Mouse (Mus musculus): ENCODE measurements around the gene 1190002N15Rik.

1190002N15Rik gene
- long read RNA-seq, experiment 1, partial matches to known transcripts: 0 of 2 reads
- long read RNA-seq, experiment 1, other reads (novel, unspliced or antisense): 1 of 2 reads
- long read RNA-seq, experiment 2: 0 reads

DNA sequence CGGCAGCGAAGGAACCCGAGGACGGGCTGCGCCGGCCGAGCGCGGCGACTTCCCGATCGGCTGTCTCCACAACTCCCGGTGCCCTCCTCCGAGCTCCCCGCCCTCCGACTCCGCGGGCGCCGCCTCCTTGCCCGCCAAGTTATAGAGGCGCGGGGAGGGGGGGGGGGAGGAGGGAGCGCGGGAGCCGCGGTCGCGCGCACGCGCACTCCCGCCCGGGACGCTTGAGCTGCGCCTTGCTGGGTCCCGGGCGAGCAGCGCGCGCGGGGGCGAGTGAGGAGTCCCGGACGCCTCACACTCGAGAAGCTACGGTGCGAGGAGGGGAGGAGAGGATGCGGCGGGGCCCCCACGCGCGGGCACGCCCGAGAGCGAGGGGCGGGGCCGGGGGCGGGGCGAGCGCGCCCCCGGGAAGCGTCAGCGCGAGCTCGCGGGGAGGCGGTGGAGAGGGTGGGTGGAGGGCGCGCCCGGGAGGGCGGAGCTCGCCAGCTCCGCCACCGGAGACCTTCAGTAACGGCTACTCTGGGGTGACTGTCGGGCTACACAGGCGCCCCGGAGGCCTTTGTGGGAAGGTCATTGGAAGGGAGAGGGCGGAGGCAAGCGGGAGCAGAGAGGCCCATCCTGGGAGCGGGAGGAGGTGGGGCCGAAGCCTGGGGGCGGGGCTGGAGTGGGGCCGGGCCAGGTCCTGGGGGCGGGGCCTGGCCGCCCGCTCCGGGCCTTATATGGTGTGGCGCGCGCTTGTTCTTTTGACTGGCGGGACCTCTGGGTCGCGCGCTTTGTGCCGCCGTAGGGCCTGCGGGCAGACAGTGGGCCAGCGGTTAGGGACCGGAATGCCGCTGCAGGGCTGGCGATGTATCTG is at the start of gene 1190002N15Rik:
Gene 1190002N15Rik, minus strand, starts transcription at position 112 of the 853 bp plus-strand sequence.
- intact Hi-C loops (cut with DNase I): no loop called here

GRCm38 (mm10) chr9:94582309-94582708 is 44.4 kb upstream of the 1190002N15Rik start:
- intact Hi-C loops (cut with DNase I): no loop called here

GRCm38 (mm10) chr9:94581661-94582060 is 43.8 kb upstream of the 1190002N15Rik start:
- intact Hi-C loops (cut with DNase I): no loop called here

DNA sequence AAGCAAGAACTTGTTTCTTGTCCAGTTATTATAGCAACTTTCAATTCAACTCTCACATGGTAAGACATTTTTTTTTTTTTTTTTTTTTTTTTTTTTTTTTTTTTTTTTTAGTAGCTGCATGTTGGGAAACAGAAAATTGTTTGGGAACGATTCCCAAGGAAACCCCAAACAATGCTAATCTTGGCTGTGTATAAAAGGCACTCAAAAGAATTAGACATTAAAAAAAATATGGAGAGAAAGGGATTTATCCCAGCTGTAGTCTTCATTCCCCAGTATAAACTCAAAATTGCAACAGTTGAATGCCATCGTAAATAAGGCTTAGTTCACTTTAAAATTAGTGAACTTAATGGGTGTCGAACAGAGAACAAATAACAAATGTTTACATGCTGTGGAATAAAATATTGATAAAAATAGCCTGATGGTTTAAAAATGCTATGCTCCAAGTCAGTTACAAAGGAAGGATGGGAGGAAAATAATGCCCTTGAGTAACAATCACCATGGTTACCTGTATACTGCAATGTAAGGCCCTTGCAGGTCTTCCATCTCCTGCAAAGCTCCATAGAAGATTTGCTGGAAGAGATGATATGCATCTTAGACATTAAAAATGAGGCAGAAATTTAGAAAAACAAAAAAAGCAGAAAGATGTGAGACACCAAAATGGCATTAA is 42.3 kb upstream of the 1190002N15Rik start:
- intact Hi-C loops (cut with DNase I): no loop called here

GRCm38 (mm10) chr9:94571802-94572201 is 33.9 kb upstream of the 1190002N15Rik start:
- intact Hi-C loops (cut with DNase I): no loop called here

- intact Hi-C loops (cut with DNase I): no loop called here
Measured at GRCm38 (mm10) chr9:94568386-94568785, 30.5 kb upstream of the 1190002N15Rik start.

GRCm38 (mm10) chr9:94567722-94568314 is 29.9 kb upstream of the 1190002N15Rik start:
- intact Hi-C loops (cut with DNase I): no loop called here

GRCm38 (mm10) chr9:94556776-94557514 is 19.1 kb upstream of the 1190002N15Rik start:
- intact Hi-C loops (cut with DNase I): no loop called here

DNA sequence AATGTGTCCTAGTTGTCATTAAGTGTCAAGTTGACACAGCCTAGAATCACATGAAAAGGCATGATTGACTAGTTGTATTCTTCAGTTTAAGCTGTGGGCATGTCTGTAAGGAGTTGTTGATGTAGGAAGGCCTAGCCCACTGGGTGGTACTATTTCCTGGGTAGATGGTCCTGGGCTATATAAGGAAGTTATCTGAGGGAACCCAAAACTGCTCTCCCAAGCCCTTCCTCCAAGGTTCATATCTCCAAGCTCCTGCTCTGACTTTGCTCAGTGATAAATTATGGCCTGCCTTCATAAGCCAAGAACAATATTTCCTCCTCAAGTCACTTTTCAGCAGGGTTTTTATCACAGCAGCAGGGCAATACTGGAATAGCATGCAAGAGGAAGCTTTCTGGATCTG is 18.4 kb upstream of the 1190002N15Rik start:
- intact Hi-C loops (cut with DNase I): no loop called here

DNA sequence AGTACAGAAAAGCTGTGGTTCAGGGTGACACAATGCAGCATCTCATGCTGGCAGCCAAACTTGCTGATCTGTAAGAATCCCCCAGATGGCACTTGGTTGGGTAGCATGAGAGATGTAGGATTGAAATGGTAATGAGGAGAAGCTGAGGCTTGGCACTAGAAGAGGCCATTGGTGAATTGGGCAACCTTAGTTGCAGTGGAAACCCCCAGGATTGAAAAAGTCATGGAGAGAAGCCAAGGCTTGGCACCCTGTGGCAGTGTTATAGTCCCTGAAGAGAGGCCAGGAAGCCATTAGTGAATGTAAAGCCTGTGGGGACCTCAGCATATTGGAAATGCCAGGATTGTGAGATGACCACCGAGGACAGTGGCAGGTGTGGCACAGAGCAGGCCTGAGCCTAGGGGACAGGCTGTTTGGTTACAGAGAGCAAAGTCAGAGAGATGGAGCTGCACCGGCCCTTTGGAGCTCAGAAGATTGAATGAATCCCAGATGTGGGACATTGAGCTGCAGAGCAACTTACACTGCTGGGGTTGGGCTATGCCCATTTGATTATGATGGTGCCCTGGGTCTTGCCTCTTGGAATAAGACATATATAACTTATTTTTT is 12.7 kb upstream of the 1190002N15Rik start:
- intact Hi-C loops (cut with DNase I): no loop called here

DNA sequence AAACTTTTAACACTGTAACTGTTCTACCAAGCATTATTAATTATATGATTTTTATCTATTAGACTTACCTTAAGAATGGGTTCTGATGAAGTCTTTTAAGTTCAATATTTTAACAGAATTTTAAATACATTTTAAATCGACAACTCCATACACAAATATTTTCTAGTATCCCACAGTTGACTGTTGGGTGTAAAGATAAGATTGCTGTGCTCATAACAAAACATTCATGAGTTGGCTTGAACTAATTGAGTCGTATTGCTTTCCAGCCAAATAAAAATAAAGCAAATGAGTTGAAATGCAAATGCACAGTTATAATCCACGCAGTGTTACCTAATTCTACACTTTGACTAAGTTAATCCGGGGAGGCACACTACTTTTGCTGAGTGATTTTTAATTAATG is 6.0 kb upstream of the 1190002N15Rik start:
- intact Hi-C loops (cut with DNase I): no loop called here

DNA sequence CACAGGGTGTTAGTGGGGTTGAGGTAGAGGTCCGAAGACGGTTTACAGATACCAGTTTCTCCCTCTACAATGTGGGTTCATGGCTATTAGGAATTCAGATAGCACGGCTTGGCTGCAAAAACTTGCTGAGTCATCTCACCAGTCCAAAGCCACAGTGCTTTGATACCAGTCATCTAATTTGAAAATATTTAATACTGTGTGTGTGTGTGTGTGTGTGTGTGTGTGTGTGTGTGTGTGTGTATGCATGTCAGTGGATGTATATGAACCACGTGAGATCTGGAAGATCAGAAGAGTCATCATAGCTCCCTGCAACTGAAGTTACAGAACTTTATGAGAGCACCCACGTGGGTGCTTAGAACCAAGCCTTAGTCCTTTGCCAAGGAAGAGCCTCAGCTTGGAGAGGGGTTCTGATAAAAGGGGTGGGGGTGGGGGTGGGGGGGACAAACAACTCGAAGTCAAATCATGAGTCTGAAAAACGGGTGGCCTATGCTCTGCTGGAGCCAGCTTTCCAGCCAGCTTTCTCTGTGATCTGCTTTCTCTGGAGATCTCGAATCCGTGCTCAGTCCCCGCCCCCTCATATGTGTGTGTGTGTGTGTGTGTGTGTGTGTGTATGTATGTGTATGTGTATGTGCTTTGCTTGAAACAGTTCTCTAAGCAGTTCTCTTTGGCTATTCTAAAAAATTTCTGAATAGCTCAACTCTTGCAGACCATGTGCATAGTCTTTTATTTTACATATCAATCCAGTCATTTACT is 2.6 kb upstream of the 1190002N15Rik start:
- intact Hi-C loops (cut with DNase I): no loop called here

DNA sequence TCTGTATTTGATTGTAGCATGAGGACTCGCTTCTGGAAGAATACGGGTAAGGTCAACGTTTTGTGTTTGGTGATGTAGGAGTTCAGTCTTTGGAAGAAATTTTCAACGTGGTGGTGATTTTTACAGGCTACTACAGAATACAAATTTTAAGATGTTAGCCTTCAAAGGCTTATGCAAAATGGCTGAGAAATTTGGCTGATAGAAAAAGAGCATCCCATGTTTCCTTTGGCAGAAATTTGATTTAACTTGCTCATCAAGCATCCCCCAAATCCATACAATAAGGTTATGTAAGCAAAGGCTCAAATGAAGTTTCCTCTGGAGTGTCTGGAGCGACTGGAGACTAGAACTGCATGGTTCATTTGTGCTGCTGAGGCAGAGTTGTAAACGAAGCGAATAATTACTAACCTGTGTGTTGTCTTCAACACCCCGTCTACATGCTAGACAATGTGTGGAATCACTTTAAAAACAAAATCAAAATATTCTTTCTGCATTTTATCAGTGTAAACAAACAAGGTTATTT is 1.5 kb upstream of the 1190002N15Rik start:
- intact Hi-C loops (cut with DNase I): no loop called here

DNA sequence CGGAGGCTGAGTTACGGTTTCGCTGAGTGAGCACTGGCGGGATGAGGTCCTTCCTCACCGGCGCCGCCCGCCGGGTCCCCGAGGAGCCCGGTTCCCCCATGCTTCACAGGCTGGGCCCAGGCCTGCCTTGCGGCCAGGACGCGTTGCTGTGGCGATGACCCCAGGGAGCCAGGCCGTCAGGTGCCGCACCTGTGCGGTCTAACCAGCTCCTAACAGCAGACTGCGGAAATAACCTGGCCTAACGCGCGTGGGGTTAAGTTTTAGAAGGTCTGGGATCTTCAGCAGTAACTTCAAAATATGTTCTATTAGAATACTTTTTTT is 902 bp upstream of the 1190002N15Rik start:
- intact Hi-C loops (cut with DNase I): no loop called here

DNA sequence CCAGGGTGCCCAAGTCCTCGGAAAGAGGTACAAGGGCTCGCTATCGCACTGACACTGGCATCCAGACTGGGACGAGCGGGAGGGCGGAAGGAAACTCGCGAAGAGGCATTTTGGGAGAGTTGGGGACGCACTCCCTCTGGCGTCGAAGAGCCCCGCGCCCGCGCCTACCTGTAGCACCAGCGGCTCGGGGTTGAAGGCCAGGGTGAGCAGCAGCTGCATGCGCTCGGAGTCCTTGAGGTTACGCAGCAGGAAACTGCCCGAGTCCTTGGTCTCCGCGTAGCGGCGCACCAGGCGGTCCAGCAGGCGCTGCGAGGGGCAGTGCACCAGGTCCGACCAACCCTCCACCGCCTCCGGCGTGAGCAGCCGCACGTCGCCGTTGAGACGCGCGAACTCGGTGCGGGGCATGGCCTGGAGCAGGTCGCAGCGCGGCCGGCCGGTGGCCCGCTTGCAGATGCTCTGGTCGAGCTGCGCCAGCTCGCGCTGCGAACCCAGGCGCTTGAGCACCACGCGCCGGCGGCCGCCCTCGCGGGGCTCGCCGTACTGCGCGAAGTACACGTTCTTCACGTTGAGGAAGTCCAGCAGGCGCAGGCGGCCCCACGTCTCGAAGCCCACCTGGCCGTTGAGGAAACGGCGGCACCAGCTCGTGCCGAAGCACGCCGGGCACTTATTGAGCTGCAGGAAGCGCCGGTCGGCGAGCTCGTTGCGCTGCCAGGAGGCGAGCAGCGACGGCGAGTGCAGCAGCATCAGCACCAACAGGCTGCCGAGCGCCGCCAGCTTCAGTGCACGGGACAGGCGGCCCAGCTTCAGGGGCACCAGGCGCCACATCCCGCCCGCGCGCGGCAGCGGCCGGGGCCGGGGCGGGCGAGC is 597 bp downstream of the 1190002N15Rik start:
- intact Hi-C loops (cut with DNase I): no loop called here

DNA sequence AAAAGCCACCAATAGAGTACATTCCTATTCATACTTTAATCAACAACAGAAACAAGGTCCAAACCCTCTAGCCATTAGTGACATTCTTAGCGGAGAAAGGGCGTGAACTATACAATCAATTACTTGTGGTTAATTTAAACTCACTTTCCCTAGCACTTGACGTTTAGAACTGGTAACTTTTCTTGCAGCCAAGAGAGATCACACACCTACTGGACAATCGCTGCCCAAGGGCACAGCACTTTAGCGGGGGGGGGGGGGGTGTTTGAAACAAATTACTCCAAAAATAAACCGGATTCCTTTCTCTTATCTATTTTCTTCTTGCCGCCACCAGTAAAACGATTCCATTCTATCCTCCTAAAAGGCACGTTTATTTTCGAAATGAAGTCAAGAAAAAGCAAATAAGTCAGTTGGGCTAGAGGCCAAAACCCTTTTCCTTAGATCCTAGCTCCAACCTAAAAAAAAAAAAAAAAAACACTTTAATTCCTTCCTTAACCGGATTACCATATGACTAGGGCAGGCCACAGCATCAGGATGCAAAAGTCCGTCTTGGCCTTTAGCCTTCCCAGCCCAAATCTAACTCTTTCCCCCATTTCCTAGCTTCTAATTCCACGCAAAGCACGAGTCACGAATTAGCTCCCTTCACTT is 1.5 kb downstream of the 1190002N15Rik start:
- intact Hi-C loops (cut with DNase I): no loop called here

DNA sequence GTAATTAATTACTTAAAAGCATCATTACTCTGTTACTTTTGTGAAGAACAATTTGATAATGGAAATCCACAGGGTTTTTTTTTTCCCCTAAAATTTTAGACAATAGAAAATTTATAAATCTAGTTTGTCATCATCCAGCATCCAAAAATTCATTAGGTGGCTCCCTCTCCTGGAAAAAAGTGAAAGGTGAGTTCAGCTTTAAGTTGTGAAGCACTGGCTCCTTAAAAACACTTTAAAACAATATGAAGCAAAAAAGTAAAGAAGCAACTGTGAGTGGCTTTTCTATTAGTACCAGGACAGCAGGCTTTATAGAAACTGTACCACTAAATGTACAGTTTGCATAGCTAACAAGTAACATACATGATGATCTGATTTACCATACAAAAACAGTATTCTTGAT is 3.1 kb downstream of the 1190002N15Rik start:
- intact Hi-C loops (cut with DNase I): no loop called here

DNA sequence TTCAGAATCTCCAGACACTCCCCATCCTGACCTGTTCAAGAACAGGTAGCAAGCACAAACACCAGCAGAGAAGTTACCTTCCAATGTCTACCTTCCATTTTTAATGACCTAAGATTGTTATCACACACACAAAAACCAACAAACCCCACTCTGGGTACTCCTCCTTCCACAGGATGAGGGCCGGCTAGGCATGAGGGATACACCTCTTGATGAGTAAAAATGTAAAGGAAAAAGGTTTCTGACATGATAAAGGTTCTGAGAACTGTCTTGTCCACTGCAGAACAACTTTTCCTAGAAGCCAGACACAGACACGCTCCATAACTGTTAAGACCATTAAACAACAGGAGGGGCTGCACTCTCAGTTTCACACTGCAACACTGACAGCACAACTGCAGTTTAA is 3.7 kb downstream of the 1190002N15Rik start:
- intact Hi-C loops (cut with DNase I): no loop called here

DNA sequence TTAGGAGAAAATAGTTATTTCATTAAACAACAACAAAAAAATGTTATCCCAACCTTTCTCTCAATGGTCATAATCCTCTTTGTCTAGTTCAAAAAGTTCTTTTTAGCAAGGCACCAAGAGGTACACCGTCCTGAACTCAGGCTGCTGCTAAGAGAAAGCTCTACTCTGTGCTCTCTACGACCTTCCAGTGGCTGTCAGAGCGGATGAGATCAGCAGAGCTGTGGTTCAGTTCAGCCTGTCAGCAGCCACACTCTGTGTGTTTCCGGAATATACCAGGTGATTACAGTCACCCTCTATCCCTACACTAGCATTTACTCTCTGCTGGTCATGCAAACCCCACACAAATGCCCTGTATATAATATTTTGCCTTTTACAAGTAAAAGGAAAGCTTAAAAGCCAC is 4.2 kb downstream of the 1190002N15Rik start:
- intact Hi-C loops (cut with DNase I): no loop called here

All from adrenal gland (tissue).